Mouse (Mus musculus) 3T3-L1 (cell line): Measurements from ENCODE around the gene Nudt9.
"Not testable (repeated sequence)": the region's sequence is repeated elsewhere in the genome, so short reads cannot be mapped to it uniquely, and the experiment has no call there.

Source experiments
- DNase-seq: peaks from one replicate; pipeline ENCODE4 v3.0.0-alpha.2; 2015; ENCODE audit warnings: low read depth, low spot score

Nudt9 gene

DNA sequence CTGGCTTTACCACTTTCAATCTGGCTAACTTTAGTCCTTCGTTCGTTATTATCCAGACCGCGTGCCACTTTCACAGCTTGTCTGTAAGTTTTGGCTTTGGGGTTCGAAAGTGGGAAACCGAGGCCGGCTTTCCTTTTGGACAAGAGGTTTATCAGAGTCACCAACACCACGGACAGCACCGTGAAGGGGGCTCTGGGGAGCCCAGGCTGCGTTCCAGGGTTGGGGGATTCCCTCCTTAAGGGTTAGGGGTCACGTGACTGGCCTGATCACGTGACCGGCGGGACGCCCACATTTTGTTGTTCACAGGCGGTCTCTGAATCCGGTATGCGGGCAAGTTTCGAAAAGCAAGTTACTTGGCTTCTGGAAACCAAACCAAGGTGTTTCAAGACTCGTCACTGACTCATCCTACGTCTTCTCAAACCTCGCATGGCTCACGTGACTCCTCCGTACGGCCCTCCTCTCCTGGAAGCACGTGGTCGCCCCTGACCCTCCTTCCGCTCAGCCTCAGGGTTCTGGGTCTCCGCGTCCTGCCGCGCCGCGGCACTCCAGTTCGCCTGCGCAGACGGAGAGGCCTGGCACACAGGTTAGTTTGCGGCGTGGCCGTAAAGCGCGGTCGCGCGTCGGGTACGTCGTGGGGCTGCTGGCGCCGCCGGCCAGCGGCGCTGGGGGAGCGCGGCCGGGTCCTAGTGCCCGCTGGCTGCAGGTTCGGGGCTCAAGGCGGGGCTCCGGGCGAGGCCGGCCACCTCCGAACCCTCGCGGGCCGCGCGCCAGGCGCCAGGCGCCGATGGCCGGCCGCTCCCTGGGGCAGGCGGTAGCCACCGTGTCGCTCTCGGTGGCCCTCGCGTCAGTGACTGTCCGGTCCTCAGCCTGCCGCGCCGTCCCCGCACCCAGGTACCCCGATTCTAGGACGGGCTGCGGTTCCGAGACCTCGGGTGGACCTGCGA lies at the start of gene Nudt9:
TSS of gene Nudt9 (plus strand) at position 51 of the 944 bp plus-strand sequence.
- peak; percentile 97 for DNase-seq

DNA sequence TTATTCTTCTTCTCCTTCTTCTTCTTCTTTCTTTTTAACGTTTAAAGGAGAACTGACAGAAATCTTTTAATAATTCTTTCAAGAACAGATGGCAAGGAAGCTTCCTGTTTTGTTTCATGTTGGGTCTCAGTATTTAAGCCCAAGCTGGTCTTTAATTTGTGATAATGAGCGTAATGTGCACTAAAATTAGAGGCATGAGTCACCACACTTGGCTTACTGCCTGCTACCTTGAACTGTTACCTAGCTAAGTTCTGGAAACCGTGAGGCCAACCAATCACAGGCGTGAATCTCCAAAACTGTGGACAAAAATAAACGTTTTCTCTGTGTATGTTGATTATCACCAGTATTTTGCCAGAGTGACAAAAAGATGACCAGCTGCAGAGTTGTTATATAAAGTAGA lies 47.4 kb upstream of the Nudt9 start:
- DNase-seq, result no peak

DNA sequence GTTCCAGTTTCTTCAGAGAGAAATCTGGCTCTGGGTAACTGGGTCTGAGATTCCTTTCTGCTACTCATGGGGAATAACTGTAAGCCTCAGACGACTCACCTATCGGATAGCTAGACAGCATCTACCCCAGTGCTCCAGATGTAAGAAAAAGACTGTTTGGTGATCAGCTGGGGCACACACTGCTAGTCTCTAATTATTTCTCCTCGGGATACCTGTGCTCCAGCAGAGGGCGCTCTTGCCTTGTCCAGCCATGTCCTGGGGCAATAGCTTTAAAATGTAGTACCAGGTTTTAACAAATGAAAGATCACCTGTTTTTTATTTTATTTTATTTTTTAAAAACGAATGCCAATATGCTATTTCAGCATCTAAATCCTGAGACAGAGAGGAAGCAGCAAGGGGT lies 46.4 kb upstream of the Nudt9 start:
- DNase-seq, result peak; percentile 86

DNA sequence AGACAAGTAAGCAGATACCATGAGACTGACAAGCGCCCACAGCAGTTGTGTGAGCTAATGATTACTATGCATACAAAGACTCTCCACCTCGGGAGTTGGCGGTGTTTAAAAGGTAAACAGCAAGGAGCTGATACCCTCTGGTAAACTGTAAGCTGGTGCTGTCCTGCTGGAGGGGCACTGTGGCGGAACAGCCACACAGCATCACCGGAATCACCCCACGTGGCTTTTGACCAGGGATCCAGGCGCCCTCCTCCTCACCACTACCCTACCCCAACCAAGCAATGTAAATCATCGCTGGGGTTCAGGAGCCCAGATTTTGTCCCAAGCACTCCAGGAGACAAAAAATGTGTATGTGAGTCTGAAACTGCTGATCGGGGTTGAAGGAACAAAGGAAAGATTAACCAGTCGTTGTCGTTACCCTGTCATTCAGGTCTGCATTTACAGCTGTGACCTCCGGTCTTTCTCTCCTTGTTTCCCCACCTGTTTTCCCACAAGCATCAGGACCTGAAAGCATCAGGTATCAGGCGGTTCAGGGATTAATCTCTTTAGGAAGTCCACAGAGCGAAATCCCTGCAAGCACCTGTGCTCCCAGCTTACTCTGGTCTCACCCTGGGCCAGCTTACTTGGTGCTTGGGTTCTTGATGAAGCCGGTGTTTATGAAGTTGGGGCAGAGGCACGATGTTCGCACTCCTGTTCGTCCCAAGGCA lies 43.4 kb upstream of the Nudt9 start:
- DNase-seq, result no peak

DNA sequence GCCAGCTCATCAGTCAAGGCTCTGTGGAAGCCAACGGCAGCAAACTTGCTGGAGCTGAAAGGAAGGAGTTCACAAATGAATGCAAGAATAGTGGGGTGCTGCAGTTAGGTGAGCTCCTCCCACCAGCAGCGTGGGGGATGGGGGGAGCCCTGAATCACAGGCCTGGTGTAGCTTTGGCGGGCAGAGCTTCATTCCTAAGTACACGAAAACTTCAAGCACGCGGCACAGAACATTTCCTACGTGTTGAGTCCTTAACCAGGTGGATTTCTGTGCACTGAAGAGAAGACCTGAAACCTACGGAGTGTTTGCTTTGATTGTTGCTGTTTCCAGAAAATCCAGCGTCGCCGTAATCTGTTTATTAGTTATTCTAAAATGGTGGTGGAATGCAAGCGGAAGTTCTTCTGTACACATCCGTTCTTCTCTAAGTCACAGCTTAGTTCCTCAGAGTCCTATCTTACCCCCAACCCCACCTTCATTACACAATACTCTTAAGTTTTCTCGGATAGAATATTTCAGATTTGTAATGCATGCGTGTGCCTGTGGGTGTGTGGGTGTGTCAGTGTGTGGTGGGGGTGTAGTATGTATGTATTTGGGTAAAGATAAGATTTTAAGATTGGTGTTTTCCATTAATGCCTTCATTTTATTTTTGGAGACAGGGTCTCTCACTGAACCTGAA lies 42.7 kb upstream of the Nudt9 start:
- DNase-seq, result no peak

DNA sequence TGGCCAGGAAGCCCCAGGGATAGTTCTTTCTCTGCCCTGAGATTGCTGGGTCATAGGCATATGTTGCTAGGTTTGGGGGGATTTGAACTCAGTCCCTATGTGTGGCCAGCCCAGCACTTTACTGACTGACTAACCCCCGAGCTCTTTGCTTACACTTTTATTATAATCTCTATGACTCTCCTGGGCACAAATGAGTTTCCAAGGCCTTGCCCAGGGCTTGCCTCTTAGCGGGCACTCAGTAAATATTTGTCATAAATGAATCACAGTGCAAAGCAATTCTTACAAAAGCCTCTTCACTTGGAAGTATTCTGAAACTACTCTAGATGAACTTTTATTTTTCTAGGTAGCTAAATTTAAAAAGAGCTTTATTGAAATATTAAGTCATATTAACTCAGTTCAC lies 42.2 kb upstream of the Nudt9 start:
- DNase-seq, result no peak

DNA sequence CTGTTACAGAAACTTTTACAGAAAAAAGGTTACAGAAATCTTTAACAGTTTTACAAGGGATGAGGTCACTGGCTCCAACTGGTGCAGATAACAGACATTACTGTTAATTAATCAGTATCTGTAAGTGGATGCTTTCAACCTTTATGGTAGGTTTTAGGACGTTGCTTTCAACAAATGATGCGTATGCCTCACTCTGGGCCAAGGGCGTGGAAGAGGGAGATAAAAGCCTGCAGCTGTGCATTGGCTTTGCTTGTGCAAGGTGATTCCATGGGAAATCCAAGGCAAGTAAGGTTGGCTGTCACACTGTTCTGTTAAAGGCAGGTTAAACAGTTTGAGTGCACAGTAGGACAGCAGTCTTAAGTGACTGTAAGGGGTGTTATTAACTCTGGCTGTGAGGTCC lies 39.3 kb upstream of the Nudt9 start:
- no peak for DNase-seq

DNA sequence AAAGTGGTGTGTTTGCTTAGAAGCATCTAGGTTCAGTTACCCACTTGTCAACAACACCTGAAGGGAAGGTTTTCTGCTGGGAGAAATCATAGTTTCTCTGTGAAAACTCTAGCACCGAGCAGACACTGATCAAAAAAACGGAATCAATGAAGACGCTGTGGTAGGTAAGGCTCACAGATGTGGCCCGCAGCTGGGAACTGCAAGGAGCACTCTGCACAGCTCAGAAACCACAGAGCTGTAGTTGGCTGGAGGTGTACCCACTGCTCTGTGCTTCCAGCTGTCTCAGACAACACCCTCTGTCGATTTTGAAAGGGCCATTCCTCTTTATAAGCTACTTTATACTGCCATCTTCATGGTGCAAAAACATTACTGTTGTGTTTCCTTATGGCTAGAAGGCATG lies 38.3 kb upstream of the Nudt9 start:
- no peak for DNase-seq

DNA sequence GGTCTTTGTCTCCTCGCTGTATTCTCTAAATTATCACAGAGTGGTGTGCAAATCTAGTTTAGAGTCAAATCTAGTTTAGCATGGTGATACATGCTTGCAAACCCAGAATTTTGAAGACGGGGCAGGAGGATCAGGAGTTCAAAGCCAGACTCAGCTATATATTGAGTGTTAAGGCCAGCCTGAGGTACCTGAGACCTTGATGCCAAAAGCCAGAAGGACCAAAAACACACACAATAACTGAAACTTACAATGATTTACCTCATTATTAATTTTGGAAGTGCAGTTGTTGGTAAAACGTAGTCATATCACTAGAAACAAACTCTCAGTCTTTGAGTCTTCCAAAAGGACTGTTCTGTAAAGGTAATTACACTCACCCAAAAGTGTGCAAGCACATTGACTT lies 36.7 kb upstream of the Nudt9 start:
- no peak for DNase-seq

DNA sequence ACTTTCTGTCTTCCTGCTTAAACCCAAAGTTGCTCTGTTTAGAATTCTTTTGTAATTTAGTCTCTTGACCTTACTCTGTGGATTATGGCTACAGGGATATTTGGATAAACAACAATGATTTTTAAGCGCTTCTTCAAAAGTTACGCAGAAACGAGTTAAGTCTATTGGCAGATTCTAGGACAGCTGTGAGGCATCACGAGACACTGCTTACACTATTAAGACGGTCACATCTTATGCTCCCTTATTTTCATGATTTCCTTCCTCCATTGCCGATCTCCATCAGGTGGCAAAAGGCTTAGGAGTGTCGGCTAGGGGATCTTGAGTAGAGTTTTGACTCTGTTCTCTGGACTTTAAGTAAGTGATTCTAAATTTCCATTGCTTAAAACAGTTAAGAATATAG lies 35.8 kb upstream of the Nudt9 start:
- no peak for DNase-seq

DNA sequence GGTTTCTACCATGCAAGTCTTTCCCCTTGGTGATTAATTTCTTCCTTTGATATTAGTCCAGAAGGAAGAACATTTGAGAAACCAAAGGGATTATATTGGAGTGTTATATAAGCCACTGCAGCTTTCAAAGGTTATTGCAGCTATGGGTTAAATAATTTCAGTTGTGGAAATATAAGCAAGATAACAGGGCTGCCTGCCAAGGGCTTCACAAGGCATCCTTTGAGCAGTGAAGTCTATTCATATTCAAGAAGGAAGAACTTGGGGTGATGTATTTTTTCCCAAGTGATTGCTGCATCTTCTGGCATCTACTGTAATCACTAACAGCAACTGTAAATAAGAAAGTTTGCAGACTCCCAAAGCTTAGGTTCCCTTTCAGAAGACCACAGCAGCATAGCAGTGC lies 34.7 kb upstream of the Nudt9 start:
- no peak for DNase-seq

DNA sequence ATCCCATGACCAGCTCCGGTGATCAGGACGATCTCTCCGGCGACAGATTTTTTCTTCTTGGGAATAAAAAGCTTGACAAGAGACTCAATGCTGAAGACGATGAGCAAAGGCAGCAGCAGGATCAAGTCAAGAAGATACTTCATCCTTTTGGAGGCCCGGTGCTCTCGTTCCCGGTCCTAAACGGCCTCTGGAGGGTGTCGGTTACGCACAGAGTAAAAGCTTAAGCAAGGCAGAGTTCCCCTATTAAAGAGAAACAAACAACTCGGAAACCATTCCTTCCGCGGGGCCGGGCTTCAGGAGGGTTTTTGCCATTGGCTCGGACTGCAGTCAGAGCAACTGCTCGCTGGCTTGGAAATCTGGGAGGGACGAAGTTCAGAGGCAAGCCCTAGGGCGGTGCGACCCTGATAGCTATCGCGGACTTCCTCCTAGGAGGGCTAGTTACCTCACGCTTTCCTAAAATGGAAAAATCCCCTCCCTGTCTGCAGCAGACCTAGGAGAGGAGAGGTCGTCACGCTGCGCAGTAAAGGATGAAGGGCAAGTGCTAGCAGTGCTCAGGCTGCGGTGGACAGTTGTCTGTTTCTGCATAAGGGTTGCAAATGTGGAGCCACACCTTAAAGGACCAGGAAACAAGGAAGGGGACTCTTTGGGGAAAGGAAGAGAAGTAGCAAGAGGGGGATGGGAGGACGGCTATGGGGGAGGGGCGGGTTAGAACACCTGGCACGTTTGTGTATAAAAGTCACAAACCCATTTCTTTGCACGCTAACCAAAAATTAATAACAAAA lies 24.3 kb upstream of the Nudt9 start, which contains the start of gene Hsd17b11:
TSS of gene Hsd17b11 (minus strand) at position 323 of the 782 bp plus-strand sequence.
- DNase-seq, result peak; percentile 80

DNA sequence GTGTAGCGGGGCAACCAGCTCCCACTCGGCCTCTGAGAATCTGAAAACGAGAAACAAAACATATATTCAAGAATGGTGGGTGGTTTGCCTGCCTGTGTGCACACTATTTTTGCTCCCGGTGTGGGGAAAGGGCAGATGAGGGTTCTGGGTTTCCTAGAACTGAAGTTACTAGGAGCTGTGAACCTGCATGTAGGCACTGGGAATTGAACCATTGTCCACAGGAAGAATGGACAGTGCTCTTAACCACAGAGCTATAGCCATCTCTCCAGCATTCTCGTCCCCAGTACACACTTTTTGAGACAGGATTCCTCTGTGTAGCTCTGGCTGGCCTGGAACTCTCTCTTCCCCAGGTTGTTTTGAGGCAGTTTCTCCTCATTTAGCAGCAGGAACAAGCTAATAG lies 23.5 kb upstream of the Nudt9 start:
- no peak for DNase-seq

DNA sequence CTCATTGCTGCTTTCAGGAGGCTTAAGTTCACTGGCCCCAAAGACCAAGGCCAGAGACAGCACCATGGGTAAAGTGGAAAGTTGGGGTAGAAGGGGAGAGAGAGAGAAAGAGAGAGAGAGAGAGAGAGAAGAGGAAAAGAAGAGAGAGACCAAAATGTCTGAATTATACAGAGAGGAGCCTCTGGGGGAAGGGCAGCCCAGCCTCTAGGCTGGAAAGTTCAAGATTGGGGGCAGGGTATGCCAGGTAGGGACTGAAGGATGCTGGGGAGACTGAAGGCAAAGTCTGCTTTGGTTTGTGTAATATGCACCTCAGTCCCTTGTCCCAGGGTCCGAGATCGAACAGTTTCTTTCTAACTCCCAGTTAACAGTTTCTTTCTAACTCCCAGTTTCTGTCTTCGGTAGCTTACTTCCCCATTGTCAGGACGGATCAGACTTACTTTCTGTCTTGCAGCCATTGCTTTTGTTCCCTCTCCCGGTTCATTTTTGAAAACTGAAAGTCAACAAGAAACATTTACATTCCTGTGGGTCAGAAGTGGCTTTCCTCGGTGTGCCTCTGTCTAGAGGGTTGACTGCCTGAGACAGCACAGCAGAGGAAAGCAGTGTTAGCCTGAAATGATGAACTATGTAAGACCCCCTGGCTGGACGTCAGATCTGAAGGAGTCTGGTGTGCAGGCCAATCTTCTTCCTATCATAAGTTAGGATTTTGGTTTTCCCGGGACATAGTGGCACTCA lies 22.7 kb upstream of the Nudt9 start:
- no peak for DNase-seq

DNA sequence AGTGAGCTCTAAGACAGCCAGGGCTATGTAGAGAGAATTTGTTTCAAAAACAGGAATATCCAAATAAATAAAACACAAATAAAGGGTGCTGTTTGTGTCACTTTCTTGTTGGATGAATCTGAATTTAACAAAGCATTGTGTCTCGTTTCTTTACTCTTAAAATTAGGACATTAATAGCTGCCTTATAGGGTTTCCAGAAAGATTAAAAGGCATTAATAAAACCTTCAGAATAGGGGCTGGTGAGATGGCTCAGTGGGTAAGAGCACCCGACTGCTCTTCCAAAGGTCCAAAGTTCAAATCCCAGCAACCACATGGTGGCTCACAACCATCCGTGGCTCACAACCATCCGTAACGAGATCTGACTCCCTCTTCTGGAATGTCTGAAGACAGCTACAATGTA lies 21.9 kb upstream of the Nudt9 start:
- not testable (repeated sequence) for DNase-seq

DNA sequence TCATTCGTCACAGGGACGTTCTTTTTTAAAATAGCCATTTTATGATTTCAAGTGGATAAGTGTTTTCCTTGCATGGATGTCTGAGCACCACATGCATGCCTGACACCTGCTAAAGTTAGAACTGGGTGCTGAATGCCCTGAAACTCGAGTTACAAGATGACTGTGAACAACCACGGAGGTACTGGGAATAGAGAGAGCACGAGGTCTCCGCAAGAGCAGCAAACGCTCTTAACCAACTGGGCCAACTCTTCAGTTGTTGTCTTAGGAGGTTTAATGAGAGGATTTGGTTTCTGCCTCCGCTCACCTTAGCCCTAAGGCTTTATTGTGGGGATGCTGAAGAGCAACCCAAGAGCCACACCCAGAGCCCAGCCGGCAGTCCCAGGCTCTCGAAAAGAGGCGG lies 21.3 kb upstream of the Nudt9 start:
- DNase-seq, result no peak

DNA sequence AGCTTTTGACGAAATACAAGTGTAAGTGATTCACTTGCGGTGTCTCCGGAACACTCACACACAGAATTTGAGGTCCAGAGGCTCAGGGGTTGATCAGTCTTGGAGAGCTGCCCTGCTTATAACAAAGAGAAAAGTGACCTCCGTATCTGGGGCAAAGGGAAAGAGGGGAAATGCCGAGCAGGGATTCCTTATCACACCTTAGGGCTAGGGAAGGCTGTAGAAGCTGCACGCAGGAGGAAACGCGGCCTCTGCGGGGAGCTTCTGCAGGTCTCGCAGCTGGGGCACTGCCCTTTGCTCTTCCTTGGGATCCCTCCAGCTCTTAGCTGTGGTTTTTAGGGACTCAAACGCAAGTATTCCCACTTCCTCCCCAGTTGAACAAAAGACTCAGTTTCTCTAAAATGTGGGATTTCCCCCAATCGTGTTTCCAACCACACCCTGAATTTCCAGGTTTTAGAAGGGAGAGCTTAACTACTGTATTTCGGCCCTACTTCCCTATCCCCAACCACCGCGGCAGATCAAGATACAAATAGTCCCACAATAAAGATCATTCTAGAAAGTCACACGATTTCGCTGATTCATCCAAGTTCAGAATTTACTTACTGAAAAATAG lies 20.8 kb upstream of the Nudt9 start:
- no peak for DNase-seq

DNA sequence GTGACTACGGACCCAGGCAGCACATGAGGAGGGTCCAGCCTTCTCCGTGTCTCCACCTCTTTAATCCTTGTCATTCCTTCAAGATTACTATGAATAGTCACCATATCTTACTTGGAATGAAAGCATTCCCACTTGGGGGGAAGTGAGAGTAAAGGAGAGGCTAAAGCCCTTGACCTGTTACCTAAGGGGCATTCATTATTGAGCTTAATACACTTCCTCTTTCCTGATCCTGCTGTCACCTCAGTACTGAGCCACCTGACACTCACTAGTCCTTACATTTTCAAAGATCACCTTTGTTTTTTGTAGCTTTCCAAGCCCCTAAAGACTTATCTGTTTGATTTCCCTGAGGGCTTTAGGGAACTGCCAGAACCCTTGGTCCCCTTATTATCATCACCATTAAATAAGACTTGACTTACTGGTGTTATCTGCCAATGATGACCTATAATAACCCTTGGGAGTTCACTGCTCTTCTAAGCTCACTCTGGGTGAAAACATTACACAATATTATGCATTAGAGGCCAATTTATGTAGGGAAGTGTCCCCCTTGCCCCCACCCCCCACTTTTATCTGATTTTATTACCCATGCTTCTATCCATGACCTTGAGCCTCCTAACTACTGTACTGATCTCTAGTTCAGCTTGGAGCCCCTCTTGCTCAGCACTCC lies 13.5 kb upstream of the Nudt9 start:
- DNase-seq, result no peak

DNA sequence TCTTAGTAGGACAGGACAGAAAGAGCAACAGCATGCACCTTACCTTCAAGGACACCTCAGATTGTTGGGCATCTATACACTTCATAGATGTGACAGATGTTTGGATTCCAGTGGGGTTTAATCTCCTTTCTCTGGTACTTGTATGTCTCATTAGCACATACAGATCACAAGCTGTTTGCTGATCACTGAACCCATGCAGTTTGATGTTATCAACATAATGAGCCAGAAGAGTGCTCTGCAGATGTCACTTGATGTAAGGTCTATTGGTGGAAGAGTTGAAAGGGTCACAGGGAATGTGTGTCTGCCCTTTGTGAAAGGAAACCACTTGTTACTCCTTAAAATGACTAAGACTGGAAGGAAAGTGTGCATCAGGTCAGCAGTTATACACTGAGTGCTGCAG lies 11.0 kb upstream of the Nudt9 start:
- no peak for DNase-seq

DNA sequence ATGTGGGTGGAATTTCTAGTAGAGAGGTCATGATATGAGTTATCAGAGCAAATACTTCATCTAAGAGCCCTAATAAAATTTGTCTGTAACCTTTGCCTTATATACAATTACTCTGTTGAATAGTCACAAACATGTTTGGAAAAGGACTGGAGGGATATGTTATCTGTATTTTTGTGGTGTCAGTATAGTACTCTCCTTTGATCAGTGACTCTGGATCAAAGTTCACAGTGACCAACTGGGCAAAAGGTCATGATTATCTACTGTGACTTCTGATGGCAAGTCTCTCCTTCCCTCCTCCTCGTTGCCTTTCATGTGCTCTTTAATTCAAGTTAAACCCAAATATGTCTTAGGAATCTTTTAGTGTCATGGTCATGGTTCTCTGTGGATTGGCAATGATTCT lies 10.3 kb upstream of the Nudt9 start:
- no peak for DNase-seq
